Mouse (Mus musculus) forebrain, embryonic 13.5 days (tissue): ENCODE results near the gene Gtdc1. TPM values are rescaled to one million over a fixed set of nuclear protein-coding genes. Genes with fewer than 3 reads are reported as not detected.

ENCODE experiments used
- ATAC-seq: fragments of 200-750 bp; cut with Nextera tagmentation; 2 replicates; pipeline ENCODE4 v1.8.0; 2017
- H3K27ac ChIP-seq: fragments of 300-500 bp; sonication (generic); 2 replicates; pipeline ENCODE4 v1.5.1; 2015; ENCODE audit warnings: inconsistent platforms, mild to moderate bottlenecking, moderate library complexity
- H3K27me3 ChIP-seq: fragments of 300-500 bp; sonication (generic); 2 replicates; pipeline ENCODE4 v1.6.1; 2015; ENCODE audit warnings: mild to moderate bottlenecking, inconsistent platforms
- H3K36me3 ChIP-seq: fragments of 300-500 bp; sonication (generic); 2 replicates; pipeline ENCODE4 v1.6.1; 2015; ENCODE audit warnings: mild to moderate bottlenecking, inconsistent platforms; ENCODE audit not compliant: poor library complexity, severe bottlenecking
- H3K4me1 ChIP-seq: fragments of 300-500 bp; sonication (generic); 2 replicates; pipeline ENCODE4 v1.6.1; 2015; ENCODE audit warnings: inconsistent platforms
- H3K4me2 ChIP-seq: fragments of 300-500 bp; sonication (generic); 2 replicates; pipeline ENCODE4 v1.6.1; 2015; ENCODE audit warnings: inconsistent platforms, mild to moderate bottlenecking, moderate library complexity
- H3K4me3 ChIP-seq: fragments of 300-500 bp; sonication (generic); 2 replicates; pipeline ENCODE4 v1.5.1; 2015; ENCODE audit warnings: mild to moderate bottlenecking, inconsistent platforms
- H3K9ac ChIP-seq: fragments of 300-500 bp; sonication (generic); 2 replicates; pipeline ENCODE4 v1.6.1; 2015; ENCODE audit warnings: mild to moderate bottlenecking, inconsistent platforms
- H3K9me3 ChIP-seq: fragments of 300-500 bp; sonication (generic); replicated peaks from 2 replicates; pipeline ENCODE4 v1.6.1; 2016; ENCODE audit warnings: inconsistent platforms
- WGBS: fragments of 180-500 bp; shearing (Covaris S2); methylation state at CpG from one replicate; pipeline ENCODE4 v1.1.7; 2015; 5-methylcytosine and 5-hydroxymethylcytosine counted together
- polyA plus RNA-seq: library from polyadenylated mRNA; unstranded; fragments of >200 nt; fragmentation: Nextera tagmentation; extraction: Ambion mirVana; gene quantifications from 2 replicates; pipeline ENCODE4 v1.2.1, GENCODE M21; 2015

Gene Gtdc1
- polyA plus RNA-seq, 1 experiment from 2014 or later = 19.4 TPM

DNA sequence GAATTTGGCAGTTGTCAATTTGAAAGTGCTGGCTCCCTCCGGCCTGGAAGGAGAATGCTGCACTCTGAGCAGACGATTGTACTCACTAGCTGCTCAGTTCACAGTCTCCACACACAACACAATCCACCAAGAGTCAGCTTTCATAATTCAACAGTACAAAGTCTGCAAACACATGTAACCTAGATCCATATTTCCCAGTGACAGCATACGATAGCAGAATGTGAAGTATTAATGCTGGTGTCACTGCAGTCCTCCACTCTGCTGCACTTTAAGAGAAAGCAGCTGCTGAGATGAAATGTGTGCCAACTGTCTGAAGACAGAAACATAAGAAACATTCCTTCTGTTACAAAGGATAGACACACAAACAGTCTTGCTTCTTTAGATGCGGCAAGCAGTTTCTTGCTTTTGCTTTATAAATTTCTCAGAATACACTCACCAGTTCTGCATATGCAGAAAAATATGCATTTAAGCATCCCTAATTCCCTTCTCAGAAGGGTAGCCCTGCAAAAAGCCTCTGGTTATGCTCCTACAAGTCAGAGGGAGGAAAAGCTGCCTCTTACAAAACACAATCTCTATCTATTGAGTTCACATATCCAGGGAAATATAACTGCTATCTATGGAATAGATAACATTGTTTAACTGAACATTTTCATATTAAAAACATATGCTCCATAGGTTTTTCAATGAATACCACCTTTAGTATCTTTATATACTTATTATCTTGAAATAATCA, 221.4 kb downstream of the Gtdc1 start:
- ATAC-seq = peak; percentile 59; the same call in 1 of the 2 replicates
- H3K4me2 ChIP-seq = no peak overlapping the region
- H3K36me3 ChIP-seq = no peaks in the 10 kb centered on the region
- H3K9me3 ChIP-seq = no peaks in the 10 kb centered on the region
- no peaks in the 10 kb centered on the region for H3K4me1 ChIP-seq
- no peak overlapping the region for H3K4me3 ChIP-seq
- WGBS = 67% methylated on average over 4 of the region's 4 CpGs
- H3K27me3 ChIP-seq = no peaks in the 10 kb centered on the region
- H3K27ac ChIP-seq = no peak overlapping the region
- no peak overlapping the region for H3K9ac ChIP-seq

DNA sequence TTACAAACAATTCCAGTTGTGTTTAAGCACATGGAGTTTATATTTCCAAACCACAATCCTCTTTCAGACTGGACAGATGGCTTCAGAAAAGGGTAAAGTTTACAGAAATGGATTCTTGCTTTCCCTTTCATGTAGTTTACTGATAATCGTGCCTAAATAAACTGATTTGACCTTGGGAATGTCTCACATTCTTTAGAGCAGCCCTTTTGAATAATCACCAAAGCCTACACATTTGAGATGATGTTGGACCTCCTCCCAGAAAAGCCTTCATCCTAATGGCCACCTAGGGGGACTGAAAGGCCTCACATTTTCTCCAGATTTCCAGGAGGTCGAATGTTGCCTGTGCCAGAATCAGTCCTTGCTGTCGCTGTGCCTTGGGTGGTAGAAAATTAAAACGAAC, 227.2 kb downstream of the Gtdc1 start:
- Histone ChIP-seq H3K9me3 (no peaks in the 10 kb centered on the region), H3K9ac (no peak overlapping the region), H3K27me3 (no peaks in the 10 kb centered on the region), H3K4me2 (no peak overlapping the region), H3K4me3 (no peak overlapping the region), H3K36me3 (no peaks in the 10 kb centered on the region), H3K4me1 (no peaks in the 10 kb centered on the region; the same call in 1 of the 2 replicates), H3K27ac (no peak overlapping the region)
- ATAC-seq = no peak
- 39% methylated on average over 4 of the region's 4 CpGs for WGBS

DNA sequence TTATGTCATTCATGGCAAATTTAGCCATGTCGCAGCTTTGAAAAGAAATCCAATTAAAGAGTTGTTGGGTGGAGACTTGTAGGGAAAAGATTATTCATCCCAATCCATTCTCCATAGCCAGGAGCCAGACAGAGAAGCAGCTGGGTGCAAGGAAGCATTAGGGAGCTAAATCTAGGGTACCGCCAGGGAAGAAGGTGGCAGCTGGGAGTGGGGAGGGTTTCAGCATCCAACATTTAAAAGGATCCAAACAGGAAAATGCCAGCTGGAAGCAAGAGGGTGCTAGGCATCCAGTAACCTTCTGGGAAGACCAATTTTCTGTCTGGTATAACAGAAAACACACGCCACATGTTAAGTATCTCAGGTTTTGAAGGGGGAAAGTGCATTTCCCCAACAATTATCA, 231.0 kb downstream of the Gtdc1 start:
- Histone ChIP-seq H3K4me2 (no peak overlapping the region), H3K4me3 (no peak overlapping the region), H3K9me3 (no peaks in the 10 kb centered on the region), H3K9ac (no peak overlapping the region), H3K4me1 (no peaks in the 10 kb centered on the region; the same call in 1 of the 2 replicates), H3K27ac (peak overlapping the region; percentile 11; the same call in 1 of the 2 replicates), H3K27me3 (no peaks in the 10 kb centered on the region), H3K36me3 (no peaks in the 10 kb centered on the region)
- peak; percentile 71 for ATAC-seq
- WGBS = 37% methylated on average over 3 of the region's 3 CpGs

DNA sequence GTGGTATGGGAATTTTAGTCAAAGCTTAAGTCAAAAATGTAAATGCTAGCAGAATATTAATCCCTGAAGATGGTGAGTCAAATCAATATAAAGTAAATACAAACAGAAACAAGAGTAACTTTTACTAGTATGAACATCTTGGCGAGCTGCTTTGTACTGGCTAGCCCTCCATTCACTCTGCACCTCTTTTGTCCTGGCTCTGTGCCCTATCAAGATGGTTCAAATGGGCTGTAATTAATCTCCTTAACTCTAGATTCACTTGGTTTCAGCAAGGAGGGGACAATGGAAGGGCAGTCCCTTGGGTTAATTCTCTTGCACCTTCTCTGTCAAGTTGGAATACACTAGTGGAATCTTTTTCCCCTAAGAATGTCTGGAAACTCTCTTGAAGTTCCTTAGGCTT, 233.6 kb downstream of the Gtdc1 start:
- Histone ChIP-seq H3K9me3 (no peaks in the 10 kb centered on the region), H3K4me2 (no peak overlapping the region), H3K9ac (no peak overlapping the region), H3K27me3 (no peaks in the 10 kb centered on the region), H3K36me3 (no peaks in the 10 kb centered on the region), H3K4me1 (no peaks in the 10 kb centered on the region; the same call in 1 of the 2 replicates), H3K27ac (no peak overlapping the region), H3K4me3 (no peak overlapping the region)
- no peak for ATAC-seq
- WGBS = 7% methylated on average over 1 of the region's 1 CpGs

DNA sequence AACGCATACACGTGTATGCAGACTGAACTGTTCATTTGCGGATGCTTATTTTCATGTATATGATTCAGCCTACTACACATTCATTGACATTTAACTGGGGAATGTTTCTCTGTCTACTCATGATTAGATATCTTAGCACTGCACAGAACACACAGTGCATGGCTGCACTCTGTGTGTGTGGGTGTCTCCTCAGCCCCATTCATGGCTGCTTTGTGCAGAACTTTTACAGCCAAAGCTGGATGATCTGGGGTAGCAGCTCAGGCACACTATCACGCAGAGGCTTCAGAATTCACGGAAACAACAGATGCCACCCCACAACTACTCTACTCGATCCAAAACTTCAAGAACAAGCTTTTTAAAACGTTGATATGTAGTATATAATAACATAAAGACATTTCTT, 263.4 kb downstream of the Gtdc1 start:
- no peaks in the 10 kb centered on the region for H3K36me3 ChIP-seq
- no peak overlapping the region for H3K4me3 ChIP-seq
- ATAC-seq = no peak
- H3K9ac ChIP-seq = no peak overlapping the region
- no peaks in the 10 kb centered on the region for H3K4me1 ChIP-seq
- 92% methylated on average over 7 of the region's 7 CpGs for WGBS
- H3K27me3 ChIP-seq = no peaks in the 10 kb centered on the region
- H3K9me3 ChIP-seq = no peaks in the 10 kb centered on the region
- no peak overlapping the region for H3K4me2 ChIP-seq
- H3K27ac ChIP-seq = no peak overlapping the region

DNA sequence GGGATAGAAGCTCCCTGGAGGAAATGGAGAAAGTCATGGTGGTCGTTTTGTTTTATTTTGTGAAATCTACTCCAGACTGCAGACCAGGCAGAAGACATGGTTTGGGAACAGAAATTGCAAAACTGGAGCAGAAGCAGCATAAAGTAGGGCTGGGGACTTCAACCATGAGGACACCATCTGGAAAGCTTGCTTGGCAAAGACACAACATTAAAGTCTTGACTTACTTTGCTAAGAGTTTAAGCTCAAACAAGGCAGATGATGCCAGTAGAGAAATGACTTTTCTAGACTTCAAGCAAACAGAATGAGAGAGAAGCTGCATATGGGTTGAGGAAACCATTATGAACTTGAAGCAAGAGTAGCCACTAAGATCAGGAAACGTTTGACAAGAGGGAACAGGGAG, 267.6 kb downstream of the Gtdc1 start:
- ATAC-seq = no peak
- Histone ChIP-seq H3K27me3 (no peaks in the 10 kb centered on the region), H3K9ac (no peak overlapping the region)

DNA sequence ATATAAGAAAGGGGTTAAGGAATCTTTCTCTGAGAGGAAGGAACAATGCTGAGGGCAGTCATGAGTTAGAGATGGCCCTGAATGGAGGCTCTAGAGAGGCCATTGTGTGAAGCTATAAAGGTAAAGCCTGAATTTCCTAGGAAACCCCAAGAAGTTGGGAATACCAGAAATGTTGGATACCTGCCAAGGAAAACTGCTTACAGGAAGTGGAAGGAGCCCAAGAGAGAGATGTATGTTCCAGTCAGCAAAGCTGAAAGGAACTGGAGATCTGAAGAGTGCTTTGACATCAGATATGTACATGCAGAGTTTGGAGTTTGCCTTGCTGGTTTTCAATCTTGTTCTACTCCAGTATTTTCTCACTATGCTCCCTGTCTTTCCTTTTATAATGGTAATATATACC, 268.4 kb downstream of the Gtdc1 start:
- no peak overlapping the region for H3K27ac ChIP-seq
- no peaks in the 10 kb centered on the region for H3K4me1 ChIP-seq
- H3K36me3 ChIP-seq = no peaks in the 10 kb centered on the region
- no peak for ATAC-seq
- H3K4me2 ChIP-seq = no peak overlapping the region
- H3K9me3 ChIP-seq = no peaks in the 10 kb centered on the region
- no peaks in the 10 kb centered on the region for H3K27me3 ChIP-seq
- no peak overlapping the region for H3K9ac ChIP-seq
- no peak overlapping the region for H3K4me3 ChIP-seq

More for the DNA sequence above, 267.6 kb downstream of the Gtdc1 start:
- H3K4me2 ChIP-seq = no peak overlapping the region
- WGBS = 83% methylated on average over 2 of the region's 2 CpGs
- no peak overlapping the region for H3K4me3 ChIP-seq
- no peak overlapping the region for H3K27ac ChIP-seq
- H3K9me3 ChIP-seq = no peaks in the 10 kb centered on the region
- H3K4me1 ChIP-seq = no peaks in the 10 kb centered on the region
- H3K36me3 ChIP-seq = no peaks in the 10 kb centered on the region

DNA sequence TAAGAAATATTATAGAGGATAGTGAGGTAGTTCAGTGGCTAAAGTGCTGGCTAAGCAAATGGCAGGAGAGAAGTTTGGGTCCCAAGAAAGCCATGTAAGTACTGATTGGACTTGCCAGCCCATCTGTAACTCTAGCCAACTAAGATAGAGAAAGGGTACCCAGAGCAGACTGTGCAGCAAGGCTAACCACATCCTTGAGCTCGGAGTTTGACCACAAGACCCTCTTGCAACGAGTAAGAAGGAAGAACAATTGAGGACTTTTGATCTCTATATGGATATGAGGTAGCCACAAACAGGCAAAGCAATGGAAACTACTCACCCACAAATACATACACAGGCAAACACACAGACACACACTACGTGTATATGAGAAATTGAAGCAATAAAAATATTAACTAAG, 278.9 kb downstream of the Gtdc1 start:
- Histone ChIP-seq H3K27ac (no peak overlapping the region), H3K27me3 (no peaks in the 10 kb centered on the region), H3K9me3 (no peaks in the 10 kb centered on the region), H3K4me2 (no peak overlapping the region), H3K4me3 (no peak overlapping the region), H3K36me3 (no peaks in the 10 kb centered on the region), H3K9ac (no peak overlapping the region), H3K4me1 (no peaks in the 10 kb centered on the region)
- WGBS = 85% methylated on average over 3 of the region's 3 CpGs
- no peak for ATAC-seq

DNA sequence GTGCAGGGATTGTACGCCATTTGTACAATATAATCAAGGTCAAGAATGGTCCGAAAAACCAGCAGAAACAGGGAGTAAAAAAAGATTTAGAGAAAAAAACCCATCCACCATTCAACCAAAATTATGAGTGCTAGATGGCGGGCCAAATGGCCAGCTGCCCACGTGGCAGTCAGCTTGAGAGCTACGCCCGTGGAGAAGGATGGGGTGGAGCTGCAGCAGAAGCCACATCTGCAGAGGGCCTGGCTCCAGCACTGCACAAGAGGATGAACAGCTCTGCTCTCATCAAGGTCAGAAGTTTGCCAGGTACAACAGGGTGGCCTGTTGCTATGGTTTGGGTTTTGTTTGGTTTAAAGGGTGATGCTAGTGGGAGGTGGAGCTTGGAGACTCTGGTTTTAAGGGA, 281.1 kb downstream of the Gtdc1 start:
- Histone ChIP-seq H3K9ac (no peak overlapping the region), H3K27me3 (no peaks in the 10 kb centered on the region), H3K4me1 (no peaks in the 10 kb centered on the region), H3K4me2 (no peak overlapping the region), H3K27ac (no peak overlapping the region), H3K36me3 (no peaks in the 10 kb centered on the region), H3K4me3 (no peak overlapping the region), H3K9me3 (no peaks in the 10 kb centered on the region)
- 93% methylated on average over 6 of the region's 6 CpGs for WGBS
- 0 out of 2 replicates have a peak, but pooled peaks have one; percentile 30 for ATAC-seq

DNA sequence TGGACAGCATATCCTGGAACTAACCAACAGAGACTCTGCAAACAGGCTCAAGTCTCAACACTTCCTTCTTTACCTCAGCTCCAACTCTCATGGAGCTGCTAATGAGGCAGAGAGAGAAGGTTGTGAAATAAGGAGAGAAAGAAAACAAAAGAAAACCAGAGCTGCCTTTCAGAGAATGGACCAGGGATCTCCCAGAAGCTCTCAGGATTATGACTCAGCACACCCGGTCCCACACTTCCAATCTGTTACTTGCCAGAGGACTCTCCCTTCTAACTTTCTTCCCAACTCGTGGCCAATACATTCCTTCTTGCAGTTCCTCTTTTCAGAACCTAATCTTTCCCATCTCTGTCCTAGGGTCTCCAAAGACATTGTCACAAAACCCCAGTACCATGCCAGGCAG, 288.1 kb downstream of the Gtdc1 start:
- peaks cover 10% of the 10 kb centered on the region for H3K4me1 ChIP-seq
- no peak overlapping the region for H3K27ac ChIP-seq
- no peaks in the 10 kb centered on the region for H3K9me3 ChIP-seq
- no peaks in the 10 kb centered on the region for H3K36me3 ChIP-seq
- no peak overlapping the region for H3K4me3 ChIP-seq
- H3K9ac ChIP-seq = no peak overlapping the region
- H3K4me2 ChIP-seq = no peak overlapping the region
- H3K27me3 ChIP-seq = no peaks in the 10 kb centered on the region
- 33% methylated on average over 2 of the region's 2 CpGs for WGBS
- no peak for ATAC-seq

DNA sequence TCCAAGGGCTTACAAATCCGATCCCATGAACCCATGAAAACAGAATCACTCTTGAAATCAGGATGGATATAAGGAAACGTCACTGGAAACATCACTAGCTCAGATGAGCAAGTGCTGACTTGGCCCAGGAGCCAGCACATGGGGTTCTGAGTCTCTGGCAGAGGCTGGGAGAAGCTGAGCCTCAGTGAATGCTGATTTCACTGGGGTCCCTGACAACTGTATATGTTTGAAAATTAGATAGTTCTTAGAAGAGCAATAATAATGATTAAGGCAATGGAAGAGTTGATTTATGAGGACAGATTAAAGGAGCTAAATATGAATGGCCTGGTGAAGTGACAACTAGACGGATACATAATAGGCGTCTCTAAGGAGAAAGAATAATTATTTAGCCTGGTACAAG, 289.3 kb downstream of the Gtdc1 start:
- Histone ChIP-seq H3K4me3 (no peak overlapping the region), H3K4me1 (peaks cover 10% of the 10 kb centered on the region), H3K9ac (no peak overlapping the region), H3K9me3 (no peaks in the 10 kb centered on the region), H3K27ac (no peak overlapping the region), H3K27me3 (no peaks in the 10 kb centered on the region), H3K36me3 (no peaks in the 10 kb centered on the region), H3K4me2 (no peak overlapping the region)
- ATAC-seq = peak; percentile 61; the same call in 1 of the 2 replicates
- WGBS = 69% methylated on average over 4 of the region's 4 CpGs

DNA sequence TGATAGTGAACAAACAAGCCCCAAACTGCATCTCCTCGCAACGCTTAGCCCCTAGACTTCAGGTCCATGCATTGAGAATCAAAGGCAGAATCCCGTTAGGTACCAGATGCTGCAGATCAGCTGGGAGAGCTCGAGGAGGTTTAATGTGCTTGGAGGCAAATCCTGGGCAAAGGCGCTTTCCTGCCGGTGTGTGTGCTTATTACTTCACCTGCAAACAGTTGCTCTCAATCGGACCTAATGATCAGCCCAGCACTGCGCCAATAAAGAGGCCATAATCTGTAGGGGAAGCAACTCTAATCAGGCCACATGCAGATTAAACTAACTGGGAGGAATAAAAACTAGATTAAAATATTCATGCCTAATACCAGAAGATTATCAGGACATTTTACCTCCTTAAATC, 293.5 kb downstream of the Gtdc1 start:
- H3K36me3 ChIP-seq = no peaks in the 10 kb centered on the region
- no peak for ATAC-seq
- H3K9ac ChIP-seq = no peak overlapping the region
- 66% methylated on average over 8 of the region's 8 CpGs for WGBS
- H3K9me3 ChIP-seq = no peaks in the 10 kb centered on the region
- no peak overlapping the region for H3K27ac ChIP-seq
- H3K4me1 ChIP-seq = peaks cover 9% of the 10 kb centered on the region; the same call in 1 of the 2 replicates
- no peaks in the 10 kb centered on the region for H3K27me3 ChIP-seq
- no peak overlapping the region for H3K4me3 ChIP-seq
- no peak overlapping the region for H3K4me2 ChIP-seq

DNA sequence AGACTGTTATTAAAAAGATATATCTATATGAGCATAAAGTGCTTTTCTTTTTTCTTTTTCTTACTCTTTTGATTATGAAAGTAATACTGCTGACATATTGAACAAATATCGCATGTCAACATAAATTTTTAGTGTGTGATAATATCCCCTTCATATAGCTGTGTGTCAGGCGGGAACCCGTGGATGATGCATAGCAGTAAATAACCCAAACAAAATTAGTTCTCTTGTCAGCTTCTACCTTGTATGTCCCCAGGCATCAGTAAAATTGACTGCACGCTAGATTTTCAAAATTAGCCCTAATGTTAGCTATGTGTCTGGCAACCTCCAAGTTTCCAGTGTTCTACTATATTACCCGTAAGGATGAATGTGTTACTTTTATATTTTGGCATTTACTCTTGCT, 294.4 kb downstream of the Gtdc1 start:
- H3K4me3 ChIP-seq = no peak overlapping the region
- H3K36me3 ChIP-seq = no peaks in the 10 kb centered on the region
- no peak overlapping the region for H3K4me2 ChIP-seq
- H3K27ac ChIP-seq = no peak overlapping the region
- no peak for ATAC-seq
- H3K9me3 ChIP-seq = no peaks in the 10 kb centered on the region
- peaks cover 6% of the 10 kb centered on the region; the same call in 1 of the 2 replicates for H3K4me1 ChIP-seq
- H3K9ac ChIP-seq = no peak overlapping the region
- no peaks in the 10 kb centered on the region for H3K27me3 ChIP-seq
- WGBS = 89% methylated on average over 5 of the region's 5 CpGs
